Mouse (Mus musculus) heart, embryonic 16.5 days (tissue): ENCODE data around the gene Tnfrsf11a. TPM values are rescaled to one million over a fixed set of nuclear protein-coding genes. Genes with fewer than 3 reads are reported as not detected.
"Not testable (repeated sequence)": the region's sequence is repeated elsewhere in the genome, so short reads cannot be mapped to it uniquely, and the experiment has no call there.

Source experiments
- ATAC-seq: fragments of 200-750 bp; cut with Nextera tagmentation; replicated peaks from 2 replicates; pipeline ENCODE4 v1.8.0; 2017; ENCODE audit warnings: moderate number of reproducible peaks; ENCODE audit not compliant: insufficient read depth, low FRiP score; ENCODE audit errors: extremely low read depth
- H3K27ac ChIP-seq: fragments of 300-500 bp; sonication (generic); 2 replicates; pipeline ENCODE4 v1.5.1; 2014; ENCODE audit warnings: mild to moderate bottlenecking, low read length, control low read depth, moderate library complexity
- H3K27me3 ChIP-seq: fragments of 300-500 bp; sonication (generic); 2 replicates; pipeline ENCODE4 v1.6.1; 2014; ENCODE audit warnings: low read length, mixed read lengths; ENCODE audit not compliant: control insufficient read depth, insufficient read depth
- H3K36me3 ChIP-seq: fragments of 300-500 bp; sonication (generic); 2 replicates; pipeline ENCODE4 v1.6.1; 2014; ENCODE audit not compliant: control insufficient read depth, insufficient read depth
- H3K4me1 ChIP-seq: fragments of 300-500 bp; sonication (generic); 2 replicates; pipeline ENCODE4 v1.6.1; 2014; ENCODE audit warnings: low read length, mixed read lengths; ENCODE audit not compliant: control insufficient read depth, insufficient read depth
- H3K4me2 ChIP-seq: fragments of 300-500 bp; sonication (generic); 2 replicates; pipeline ENCODE4 v1.6.1; 2014; ENCODE audit warnings: low read depth, mild to moderate bottlenecking, control low read depth, low read length
- H3K4me3 ChIP-seq: fragments of 300-500 bp; sonication (generic); 2 replicates; pipeline ENCODE4 v1.5.1; 2014; ENCODE audit warnings: mild to moderate bottlenecking, control low read depth, low read length
- H3K9ac ChIP-seq: fragments of 300-500 bp; sonication (generic); 2 replicates; pipeline ENCODE4 v1.6.1; 2014; ENCODE audit warnings: low read length, control low read depth
- H3K9me3 ChIP-seq: fragments of 300-500 bp; sonication (generic); replicated peaks from 2 replicates; pipeline ENCODE4 v1.6.1; 2016; ENCODE audit warnings: low read length; ENCODE audit not compliant: control insufficient read depth
- WGBS: fragments of 180-500 bp; shearing (Covaris S2); extraction: QIAGEN DNeasy Blood & Tissue Kit; methylation state at CpG from one replicate; pipeline ENCODE4 v1.1.7; 2014; 5-methylcytosine and 5-hydroxymethylcytosine counted together
- polyA plus RNA-seq: library from polyadenylated mRNA; unstranded; fragments of >200 nt; fragmentation: Nextera tagmentation; extraction: Ambion mirVana; gene quantifications from 2 replicates; pipeline ENCODE4 v1.2.1, GENCODE M21; 2015

Tnfrsf11a gene
- polyA plus RNA-seq, 1 experiment from 2014 or later, result 0.83 TPM

DNA sequence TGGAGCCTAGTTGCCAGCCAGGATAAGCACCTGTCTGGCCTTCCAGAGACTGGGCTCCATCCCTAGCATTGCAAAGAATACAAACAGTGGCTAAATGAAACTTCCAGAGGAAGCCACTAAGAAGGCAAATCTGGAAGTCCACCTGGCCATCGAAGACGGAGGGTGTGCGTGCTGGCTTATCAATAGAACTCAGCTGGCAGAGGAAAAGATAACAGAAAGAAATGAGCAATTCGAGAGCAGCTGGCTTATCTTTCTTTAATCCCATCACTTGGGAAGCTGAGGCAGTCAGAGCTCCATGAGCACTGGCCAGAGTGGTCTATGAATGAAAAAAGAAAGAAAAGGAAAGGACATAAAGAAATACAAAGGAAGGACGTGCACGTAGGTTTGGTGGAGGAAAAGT is 20.1 kb downstream of the Tnfrsf11a start:
- Histone ChIP-seq H3K27me3 (no peaks in the 10 kb centered on the region), H3K4me1 (0 out of 2 replicates have a peak, but pooled peaks cover 3% of the 10 kb centered on the region), H3K36me3 (no peaks in the 10 kb centered on the region), H3K4me3 (no peak overlapping the region), H3K27ac (no peak overlapping the region), H3K9me3 (no peaks in the 10 kb centered on the region), H3K9ac (no peak overlapping the region), H3K4me2 (no peak overlapping the region)
- ATAC-seq, result no peak
- WGBS, result 71% methylated on average over 6 of the region's 6 CpGs

DNA sequence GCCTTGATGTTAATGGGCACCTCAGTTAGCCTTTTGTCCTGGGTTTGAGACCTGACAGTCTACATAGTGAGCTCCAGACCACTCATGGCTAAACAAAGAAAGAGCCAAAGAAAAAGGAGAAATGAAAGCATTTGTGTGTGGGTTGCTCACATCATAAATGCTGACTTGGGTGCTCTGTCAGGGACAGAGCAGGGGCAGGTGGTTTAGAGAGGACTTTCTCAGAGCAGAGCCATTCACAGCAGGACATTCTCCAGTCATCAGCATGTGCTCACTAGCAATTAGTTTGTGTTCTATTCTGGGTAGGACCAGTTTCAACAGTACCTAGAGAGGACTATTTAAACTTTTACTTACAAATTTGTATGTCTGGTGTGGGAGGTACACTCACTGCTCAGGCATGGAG is 20.7 kb downstream of the Tnfrsf11a start:
- no peak overlapping the region for H3K4me2 ChIP-seq
- no peaks in the 10 kb centered on the region for H3K27me3 ChIP-seq
- no peak overlapping the region for H3K27ac ChIP-seq
- H3K4me3 ChIP-seq, result no peak overlapping the region
- H3K9me3 ChIP-seq, result no peaks in the 10 kb centered on the region
- no peak overlapping the region for H3K9ac ChIP-seq
- no peaks in the 10 kb centered on the region for H3K36me3 ChIP-seq
- H3K4me1 ChIP-seq, result 0 out of 2 replicates have a peak, but pooled peaks cover 3% of the 10 kb centered on the region
- no peak for ATAC-seq

DNA sequence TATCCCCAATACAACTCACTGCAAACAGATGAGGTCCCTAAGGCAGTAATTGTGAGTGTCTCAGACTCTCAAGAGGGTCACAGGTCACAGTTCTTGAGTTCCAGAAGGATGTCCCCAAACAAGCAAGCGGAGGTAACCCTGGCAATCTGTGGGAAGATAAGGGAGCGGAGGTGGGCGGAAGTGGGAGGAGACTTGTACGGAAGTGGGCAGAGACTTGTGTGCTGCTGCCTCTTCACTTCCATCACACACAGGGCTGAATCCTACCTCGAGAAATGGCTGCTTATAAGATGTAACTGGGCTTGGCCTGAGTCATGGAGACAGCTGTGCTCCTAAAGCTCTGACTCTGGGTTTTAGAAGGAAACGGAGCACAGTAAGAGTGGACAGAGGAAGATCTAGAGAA is 22.4 kb downstream of the Tnfrsf11a start:
- Histone ChIP-seq H3K4me2 (no peak overlapping the region), H3K36me3 (no peaks in the 10 kb centered on the region)
- ATAC-seq, result peak; percentile 18; the same call in 1 of the 2 replicates

DNA sequence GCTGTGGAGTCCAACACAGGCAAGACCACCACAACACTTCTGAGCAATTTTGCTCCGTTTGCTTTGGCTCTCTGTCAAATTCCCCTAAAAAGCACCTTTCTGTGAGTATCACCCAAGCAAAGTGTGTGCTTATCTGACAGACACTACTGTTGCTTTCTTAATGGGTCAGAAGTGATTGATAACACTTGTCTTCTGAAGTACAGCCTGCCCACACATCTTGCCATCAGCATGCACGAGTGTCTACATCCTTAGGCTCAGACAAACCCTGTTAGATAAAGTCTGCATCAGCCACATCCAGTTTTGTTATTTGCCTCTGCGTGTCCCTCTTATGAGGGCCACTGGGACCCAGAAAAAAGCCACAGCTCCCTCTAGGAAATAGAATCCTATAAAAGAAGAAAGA is 23.8 kb downstream of the Tnfrsf11a start:
- Histone ChIP-seq H3K4me1 (0 out of 2 replicates have a peak, but pooled peaks cover 3% of the 10 kb centered on the region), H3K36me3 (no peaks in the 10 kb centered on the region), H3K4me2 (no peak overlapping the region), H3K4me3 (no peak overlapping the region), H3K27ac (no peak overlapping the region), H3K27me3 (no peaks in the 10 kb centered on the region), H3K9ac (no peak overlapping the region), H3K9me3 (no peaks in the 10 kb centered on the region)
- no peak for ATAC-seq
- 43% methylated on average over 3 of the region's 3 CpGs for WGBS

More for the DNA sequence above, 22.4 kb downstream of the Tnfrsf11a start:
- no peak overlapping the region for H3K27ac ChIP-seq
- H3K4me1 ChIP-seq, result 0 out of 2 replicates have a peak, but pooled peaks cover 3% of the 10 kb centered on the region
- H3K27me3 ChIP-seq, result no peaks in the 10 kb centered on the region
- WGBS, result 33% methylated on average over 6 of the region's 6 CpGs
- H3K9ac ChIP-seq, result no peak overlapping the region
- no peaks in the 10 kb centered on the region for H3K9me3 ChIP-seq
- H3K4me3 ChIP-seq, result no peak overlapping the region

DNA sequence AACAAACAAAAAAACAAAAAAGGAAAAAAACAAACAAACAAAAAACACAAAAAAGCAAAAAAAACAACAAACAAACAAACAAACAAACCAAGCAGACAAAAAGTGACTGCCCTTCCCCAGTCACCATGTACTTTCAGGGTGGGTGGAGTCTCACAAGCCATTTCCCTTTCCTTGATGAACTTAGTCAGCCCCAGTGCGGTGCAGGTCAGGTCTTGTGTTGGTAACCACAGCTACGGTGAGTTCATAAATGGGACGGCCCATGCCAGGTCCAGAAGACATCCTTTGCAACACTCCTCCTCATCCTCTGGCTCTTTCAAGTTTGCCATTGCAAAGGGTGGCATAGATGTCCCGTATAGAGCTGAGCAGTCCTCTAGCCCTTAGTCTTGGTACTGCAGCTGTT is 25.0 kb downstream of the Tnfrsf11a start:
- Histone ChIP-seq H3K4me3 (no peak overlapping the region), H3K4me2 (no peak overlapping the region), H3K27ac (no peak overlapping the region), H3K27me3 (no peaks in the 10 kb centered on the region), H3K4me1 (0 out of 2 replicates have a peak, but pooled peaks cover 3% of the 10 kb centered on the region), H3K9me3 (no peaks in the 10 kb centered on the region), H3K36me3 (no peaks in the 10 kb centered on the region), H3K9ac (no peak overlapping the region)
- no peak for ATAC-seq
- WGBS, result 89% methylated on average over 4 of the region's 4 CpGs

DNA sequence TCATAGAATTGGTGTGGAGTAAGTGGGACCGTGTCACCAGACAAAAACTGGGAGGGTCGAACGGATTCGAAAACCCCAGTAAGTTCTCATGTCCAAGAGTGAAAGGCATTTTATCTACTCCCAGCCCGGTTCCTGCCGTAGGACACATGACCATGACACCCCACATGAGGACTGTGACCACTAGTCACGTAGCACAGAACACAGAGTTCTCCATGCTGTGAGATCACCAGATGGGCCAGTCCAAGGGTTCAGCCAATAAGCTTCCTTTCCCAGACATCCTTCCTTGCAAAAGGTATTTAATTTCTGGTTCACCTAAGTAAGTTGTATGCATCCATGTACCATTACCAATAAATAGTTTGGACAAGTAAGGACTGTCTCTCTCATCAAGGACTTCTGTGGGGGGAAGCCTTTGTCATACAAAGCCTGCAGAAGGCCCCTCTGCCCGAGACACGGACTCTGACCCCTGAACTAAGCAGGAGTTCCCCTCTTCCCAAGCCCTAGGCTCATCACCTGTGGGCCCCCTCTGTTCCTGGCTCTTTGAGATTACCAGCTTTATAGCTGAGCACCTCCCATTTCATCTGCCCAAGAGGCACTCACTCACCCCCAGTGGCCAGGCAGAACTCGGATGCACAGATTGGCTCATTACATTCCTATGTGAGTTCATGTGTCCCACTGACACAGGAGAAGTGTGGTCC is 26.7 kb downstream of the Tnfrsf11a start:
- no peak overlapping the region for H3K27ac ChIP-seq
- H3K4me2 ChIP-seq, result no peak overlapping the region
- WGBS, result 89% methylated on average over 10 of the region's 10 CpGs
- H3K9ac ChIP-seq, result no peak overlapping the region
- no peaks in the 10 kb centered on the region for H3K36me3 ChIP-seq
- no peaks in the 10 kb centered on the region for H3K9me3 ChIP-seq
- 0 out of 2 replicates have a peak, but pooled peaks cover 3% of the 10 kb centered on the region for H3K4me1 ChIP-seq
- no peak for ATAC-seq
- H3K4me3 ChIP-seq, result no peak overlapping the region
- no peaks in the 10 kb centered on the region for H3K27me3 ChIP-seq

DNA sequence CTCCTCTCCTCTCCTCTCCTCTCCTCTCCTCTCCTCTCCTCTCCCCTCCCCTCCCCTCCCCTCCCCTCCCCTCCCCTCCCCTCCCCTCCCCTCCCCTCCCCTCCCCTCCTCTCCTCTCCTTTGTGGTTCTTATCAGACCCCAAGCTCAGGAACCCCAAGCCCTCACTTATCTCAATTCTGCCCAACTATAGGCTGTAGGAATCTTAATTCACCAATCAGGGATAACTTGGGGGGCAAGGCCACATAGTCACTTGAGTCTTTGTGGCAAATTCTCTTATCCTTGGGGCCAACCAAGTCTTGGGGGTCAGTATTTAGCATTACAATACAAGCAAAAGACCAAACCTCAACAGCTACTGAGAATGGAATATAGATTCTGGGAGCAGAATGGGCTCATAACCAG is 31.5 kb downstream of the Tnfrsf11a start:
- H3K27ac ChIP-seq, ATAC-seq, H3K4me2 ChIP-seq, H3K9ac ChIP-seq, H3K9me3 ChIP-seq, H3K4me1 ChIP-seq, H3K36me3 ChIP-seq, H3K4me3 ChIP-seq, H3K27me3 ChIP-seq: not testable (repeated sequence)

DNA sequence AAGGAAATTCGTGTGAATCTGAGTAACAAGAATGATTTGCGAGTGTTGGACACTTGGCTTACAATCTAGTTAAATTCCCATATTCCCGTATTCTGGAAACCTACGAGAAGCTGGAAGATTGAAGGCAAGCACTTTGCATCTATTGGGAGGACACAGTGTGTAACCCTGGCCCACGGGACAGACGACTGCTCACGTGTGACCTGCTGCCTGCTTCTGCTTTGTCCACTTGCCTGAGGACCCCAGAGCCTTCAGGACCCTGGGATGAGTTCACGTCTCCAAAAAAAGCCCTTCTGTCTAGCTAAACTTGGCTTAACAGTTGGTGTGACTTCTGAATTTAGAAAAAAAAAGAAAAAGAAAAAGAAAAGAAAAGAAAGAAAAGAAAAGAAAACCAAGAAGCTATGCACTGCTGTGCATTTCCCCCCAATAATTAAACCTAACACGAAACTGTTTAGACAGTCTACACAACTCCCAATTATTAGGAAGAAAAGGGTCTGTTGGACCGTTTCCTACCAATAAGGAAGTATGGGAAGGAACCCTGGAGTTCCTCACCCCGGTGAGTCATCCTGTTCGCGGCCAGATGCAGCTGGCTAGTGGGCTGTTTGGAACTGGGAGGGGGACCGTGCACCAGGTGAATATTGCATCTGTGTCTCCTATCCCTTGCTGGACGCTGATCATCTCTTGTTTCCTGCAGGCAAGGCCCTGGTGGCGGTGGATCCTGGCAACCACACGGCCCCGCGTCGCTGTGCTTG is 32.6 kb downstream of the Tnfrsf11a start:
- 72% methylated on average over 20 of the region's 20 CpGs for WGBS
- H3K4me2 ChIP-seq, result no peak overlapping the region
- H3K9ac ChIP-seq, result no peak overlapping the region
- no peaks in the 10 kb centered on the region for H3K27me3 ChIP-seq
- H3K27ac ChIP-seq, result no peak overlapping the region
- no peak overlapping the region for H3K4me3 ChIP-seq
- H3K36me3 ChIP-seq, result no peaks in the 10 kb centered on the region
- H3K9me3 ChIP-seq, result no peaks in the 10 kb centered on the region
- H3K4me1 ChIP-seq, result peaks cover 4% of the 10 kb centered on the region; the same call in 1 of the 2 replicates
- ATAC-seq, result no peak

DNA sequence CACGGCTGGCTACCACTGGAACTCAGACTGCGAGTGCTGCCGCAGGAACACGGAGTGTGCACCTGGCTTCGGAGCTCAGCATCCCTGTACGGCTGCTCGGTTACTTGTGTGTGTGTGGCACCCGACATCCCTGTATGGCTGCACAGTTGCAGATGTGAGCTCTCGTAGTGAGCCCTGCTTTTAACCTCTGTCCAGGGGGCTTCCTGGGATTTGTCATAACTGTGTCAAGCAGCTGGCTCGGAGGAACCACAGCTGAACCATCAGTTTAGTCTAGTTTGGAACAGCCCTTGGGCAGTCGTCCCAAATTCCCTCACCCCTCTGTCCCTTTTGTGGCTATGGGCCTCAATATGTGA is 33.2 kb downstream of the Tnfrsf11a start:
- Histone ChIP-seq H3K4me2 (no peak overlapping the region), H3K9me3 (no peaks in the 10 kb centered on the region), H3K27me3 (no peaks in the 10 kb centered on the region), H3K4me3 (no peak overlapping the region), H3K4me1 (peaks cover 4% of the 10 kb centered on the region; the same call in 1 of the 2 replicates), H3K27ac (no peak overlapping the region), H3K36me3 (no peaks in the 10 kb centered on the region), H3K9ac (no peak overlapping the region)
- 70% methylated on average over 11 of the region's 11 CpGs for WGBS
- ATAC-seq, result no peak
